Mouse (Mus musculus): ENCODE measurements around the gene Parvg. TPM values are rescaled to one million over a fixed set of nuclear protein-coding genes. Genes with fewer than 3 reads are reported as not detected.
"Not testable (repeated sequence)": the region's sequence is repeated elsewhere in the genome, so short reads cannot be mapped to it uniquely, and the experiment has no call there.

Gene Parvg
- 1.2 and 1.5 TPM in 2 replicates for polyA plus RNA-seq (2015; fragmentation: Nextera tagmentation; extraction: Ambion mirVana)

GRCm38 (mm10) chr15:84323966-84324869 lies at the start of gene Parvg:
TSS of gene Parvg (plus strand) at chr15:84324026.
- Histone ChIP-seq H3K9me3 (no peaks in the 10 kb centered on the region), H3K4me1 (no peaks in the 10 kb centered on the region), H3K9ac (no peak within 1 kb of the TSS), H3K27me3 (replicated peaks) (peaks cover 5% of the 10 kb centered on the region; the same call in 1 of the 2 replicates), H3K27ac (replicated peaks) (no peak within 1 kb of the TSS), H3K36me3 (no peaks in the 10 kb centered on the region), H3K4me2 (no peak within 1 kb of the TSS), H3K4me3 (no peak within 1 kb of the TSS)
- no peak for ATAC-seq (ENCODE audit: extremely low read depth, insufficient number of reproducible peaks, low FRiP score, low TSS enrichment)
- WGBS: 66% methylated on average over 10 of the region's 10 CpGs

- H3K27me3 ChIP-seq (replicated peaks): no peaks in the 10 kb centered on the region
- 84% methylated on average over 4 of the region's 4 CpGs for whole genome bisulfite sequencing
- no peaks in the 10 kb centered on the region; the same call in 1 of the 2 replicates for H3K4me1 ChIP-seq
Measured at GRCm38 (mm10) chr15:84276066-84276465, 47.8 kb upstream of the Parvg start.

GRCm38 (mm10) chr15:84278091-84278490 lies 45.7 kb upstream of the Parvg start:
- WGBS: 87% methylated on average over 7 of the region's 7 CpGs
- H3K4me1 ChIP-seq: no peaks in the 10 kb centered on the region
- H3K9me3 ChIP-seq: peaks cover 4% of the 10 kb centered on the region; the same call in 1 of the 2 replicates
- H3K4me2 ChIP-seq: no peak overlapping the region
- peaks cover 61% of the 10 kb centered on the region for H3K36me3 ChIP-seq
- ATAC-seq (ENCODE audit: extremely low read depth, insufficient number of reproducible peaks, low FRiP score, low TSS enrichment): no peak
- H3K27me3 ChIP-seq (replicated peaks): no peaks in the 10 kb centered on the region
- no peak overlapping the region for H3K9ac ChIP-seq
- no peak overlapping the region for H3K27ac ChIP-seq (replicated peaks)
- H3K4me3 ChIP-seq: no peak overlapping the region

More at GRCm38 (mm10) chr15:84276066-84276465, 47.8 kb upstream of the Parvg start:
- Histone ChIP-seq H3K4me3 (no peak overlapping the region), H3K4me2 (no peak overlapping the region), H3K9me3 (peaks cover 4% of the 10 kb centered on the region; the same call in 1 of the 2 replicates), H3K36me3 (peaks cover 69% of the 10 kb centered on the region), H3K9ac (no peak overlapping the region), H3K27ac (replicated peaks) (no peak overlapping the region)
- ATAC-seq (ENCODE audit: extremely low read depth, insufficient number of reproducible peaks, low FRiP score, low TSS enrichment): no peak

DNA sequence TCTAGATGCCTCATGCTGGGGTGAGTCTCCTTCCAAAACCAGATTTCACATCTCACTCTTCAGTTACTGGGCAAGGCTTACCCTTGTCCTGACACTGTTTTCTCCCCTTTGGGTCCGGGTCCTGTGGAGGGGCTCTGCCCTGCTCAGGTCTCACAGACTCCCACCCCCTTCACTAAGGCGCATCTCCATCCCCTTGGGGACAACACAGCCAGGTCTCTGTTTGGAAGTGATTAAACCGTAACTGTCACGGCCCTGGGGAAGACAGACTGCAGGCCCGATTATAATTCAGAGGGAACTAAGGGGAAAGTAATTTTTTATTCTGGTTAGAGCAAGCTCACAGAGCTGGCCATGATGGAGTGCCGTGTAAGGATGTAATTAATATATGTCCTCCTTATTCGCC lies 45.2 kb upstream of the Parvg start:
- Histone ChIP-seq H3K4me2 (no peak overlapping the region), H3K27ac (replicated peaks) (no peak overlapping the region), H3K9ac (no peak overlapping the region), H3K9me3 (peaks cover 4% of the 10 kb centered on the region; the same call in 1 of the 2 replicates), H3K27me3 (replicated peaks) (no peaks in the 10 kb centered on the region), H3K36me3 (peaks cover 61% of the 10 kb centered on the region), H3K4me3 (no peak overlapping the region), H3K4me1 (no peaks in the 10 kb centered on the region)
- no peak for ATAC-seq (ENCODE audit: extremely low read depth, insufficient number of reproducible peaks, low FRiP score, low TSS enrichment)
- 75% methylated on average over 7 of the region's 7 CpGs for WGBS

GRCm38 (mm10) chr15:84280309-84280708 lies 43.5 kb upstream of the Parvg start:
- no peaks in the 10 kb centered on the region for H3K27me3 ChIP-seq (replicated peaks)
- H3K4me2 ChIP-seq: no peak overlapping the region
- no peaks in the 10 kb centered on the region for H3K9me3 ChIP-seq
- WGBS: 75% methylated on average over 8 of the region's 8 CpGs
- H3K9ac ChIP-seq: no peak overlapping the region
- ATAC-seq (ENCODE audit: extremely low read depth, insufficient number of reproducible peaks, low FRiP score, low TSS enrichment): no peak
- no peak overlapping the region for H3K4me3 ChIP-seq
- no peaks in the 10 kb centered on the region for H3K4me1 ChIP-seq
- peaks cover 58% of the 10 kb centered on the region for H3K36me3 ChIP-seq
- no peak overlapping the region for H3K27ac ChIP-seq (replicated peaks)

DNA sequence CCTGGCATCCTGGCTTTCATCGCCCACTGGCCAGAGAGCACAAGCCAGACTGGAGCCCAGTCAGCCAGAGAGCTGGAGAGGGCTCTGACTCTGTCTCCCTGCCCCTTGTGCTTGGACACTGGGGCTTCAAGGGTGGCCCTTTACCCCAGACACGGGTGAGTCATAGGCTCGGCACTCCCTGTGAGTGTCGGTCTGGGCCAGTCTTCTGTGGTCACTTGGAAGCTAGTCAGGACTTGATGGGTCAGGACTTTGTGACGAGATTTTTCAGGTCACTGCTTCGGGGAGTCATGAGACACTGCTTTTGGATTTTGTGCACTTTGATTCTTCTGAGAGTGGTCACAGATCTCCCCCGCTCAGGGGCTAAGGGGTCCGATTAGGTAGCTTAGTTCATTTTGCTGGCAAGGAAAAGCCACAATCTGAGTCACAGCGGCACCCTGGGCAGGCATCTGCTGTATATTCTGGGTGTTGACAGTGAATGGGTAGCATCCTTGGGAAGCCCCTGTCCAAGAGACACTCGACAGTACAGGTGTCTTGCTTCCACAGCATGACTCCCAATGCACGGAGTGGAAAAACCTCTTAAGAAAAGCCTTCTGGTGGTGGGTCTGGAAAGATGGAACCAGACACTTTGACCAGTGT lies 43.0 kb upstream of the Parvg start:
- Histone ChIP-seq H3K4me2 (no peak overlapping the region), H3K27me3 (replicated peaks) (no peaks in the 10 kb centered on the region), H3K9me3 (no peaks in the 10 kb centered on the region), H3K4me3 (no peak overlapping the region), H3K4me1 (no peaks in the 10 kb centered on the region), H3K9ac (no peak overlapping the region), H3K36me3 (peaks cover 53% of the 10 kb centered on the region), H3K27ac (replicated peaks) (no peak overlapping the region)
- no peak for ATAC-seq (ENCODE audit: extremely low read depth, insufficient number of reproducible peaks, low FRiP score, low TSS enrichment)
- WGBS: 66% methylated on average over 11 of the region's 11 CpGs

DNA sequence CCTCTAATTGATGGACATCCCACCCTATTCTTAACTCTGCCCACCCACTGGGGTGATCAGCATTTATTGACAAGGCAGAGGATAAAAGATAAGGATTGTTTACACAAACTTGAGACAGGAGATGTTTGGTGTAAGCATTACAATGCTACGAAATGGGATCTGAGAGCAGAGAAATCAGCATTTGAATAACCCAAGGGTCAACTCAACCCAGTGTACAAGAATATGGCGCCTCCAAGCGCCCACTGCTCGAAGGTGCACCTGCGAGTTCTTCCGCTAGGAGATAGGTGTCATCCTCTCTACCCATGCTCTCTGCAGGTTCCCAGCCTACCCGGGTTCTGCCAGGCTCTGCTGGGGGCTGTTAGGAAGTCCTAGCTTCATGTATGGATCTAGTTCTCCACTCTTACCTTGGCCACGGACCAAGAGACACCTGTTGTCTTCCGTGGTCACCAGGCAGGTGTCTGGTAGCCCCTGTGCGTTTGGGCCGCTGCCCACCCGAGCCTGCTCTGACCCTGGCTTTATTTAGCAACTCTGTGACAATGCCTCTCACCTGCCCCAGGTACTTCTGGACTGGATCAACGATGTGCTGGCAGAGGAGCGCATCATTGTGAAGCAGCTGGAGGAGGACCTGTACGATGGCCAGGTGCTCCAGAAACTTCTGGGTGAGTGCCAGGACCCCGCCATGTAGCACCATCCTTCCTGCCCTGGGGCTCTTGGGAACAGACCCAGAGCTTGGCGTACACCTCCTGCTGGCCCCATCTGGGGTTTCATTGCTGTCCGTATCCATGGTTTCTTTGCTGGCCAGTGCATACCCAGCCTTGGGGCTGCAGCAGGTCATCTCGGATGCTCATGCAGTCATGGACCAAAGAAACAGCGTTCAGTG lies 41.4 kb upstream of the Parvg start:
- H3K4me2 ChIP-seq: no peak overlapping the region
- no peaks in the 10 kb centered on the region for H3K9me3 ChIP-seq
- H3K9ac ChIP-seq: no peak overlapping the region
- no peak overlapping the region for H3K4me3 ChIP-seq
- ATAC-seq (ENCODE audit: extremely low read depth, insufficient number of reproducible peaks, low FRiP score, low TSS enrichment): no peak
- peaks cover 44% of the 10 kb centered on the region for H3K36me3 ChIP-seq
- WGBS: 77% methylated on average over 20 of the region's 20 CpGs
- no peak overlapping the region for H3K27ac ChIP-seq (replicated peaks)
- no peaks in the 10 kb centered on the region for H3K27me3 ChIP-seq (replicated peaks)
- H3K4me1 ChIP-seq: peaks cover 9% of the 10 kb centered on the region; the same call in 1 of the 2 replicates

- Histone ChIP-seq H3K9ac (no peak overlapping the region), H3K27me3 (replicated peaks) (no peaks in the 10 kb centered on the region), H3K4me1 (peaks cover 9% of the 10 kb centered on the region; the same call in 1 of the 2 replicates), H3K4me3 (no peak overlapping the region), H3K36me3 (peaks cover 46% of the 10 kb centered on the region), H3K4me2 (no peak overlapping the region), H3K9me3 (no peaks in the 10 kb centered on the region), H3K27ac (replicated peaks) (no peak overlapping the region)
- 64% methylated on average over 5 of the region's 5 CpGs for WGBS
- ATAC-seq (ENCODE audit: extremely low read depth, insufficient number of reproducible peaks, low FRiP score, low TSS enrichment): no peak
Measured at GRCm38 (mm10) chr15:84284059-84284458, 39.8 kb upstream of the Parvg start.

DNA sequence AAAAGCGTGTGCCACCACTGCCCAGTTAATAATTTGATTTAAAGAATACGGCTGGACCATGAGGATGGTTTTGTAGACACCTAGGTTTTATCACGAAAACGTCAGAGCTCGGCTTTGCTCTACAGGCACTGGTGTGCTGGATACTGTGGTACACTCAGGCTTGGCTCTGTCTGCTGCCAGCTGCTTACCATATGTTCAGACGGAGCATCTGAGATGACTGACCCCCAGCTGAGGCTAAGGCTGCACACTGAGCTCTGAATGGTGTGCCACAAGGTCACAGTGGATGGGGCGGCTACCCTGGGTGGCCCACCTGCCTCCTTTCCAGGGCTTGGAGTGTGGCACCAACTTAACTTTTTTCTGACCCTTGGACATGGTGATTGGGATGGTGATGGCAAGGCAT lies 38.4 kb upstream of the Parvg start:
- H3K9me3 ChIP-seq: no peaks in the 10 kb centered on the region
- H3K4me1 ChIP-seq: peaks cover 9% of the 10 kb centered on the region; the same call in 1 of the 2 replicates
- H3K4me2 ChIP-seq: no peak overlapping the region
- H3K27me3 ChIP-seq (replicated peaks): no peaks in the 10 kb centered on the region
- H3K27ac ChIP-seq (replicated peaks): no peak overlapping the region
- H3K9ac ChIP-seq: no peak overlapping the region
- no peak overlapping the region for H3K4me3 ChIP-seq
- 86% methylated on average over 7 of the region's 7 CpGs for WGBS
- H3K36me3 ChIP-seq: peaks cover 41% of the 10 kb centered on the region
- no peak for ATAC-seq (ENCODE audit: extremely low read depth, insufficient number of reproducible peaks, low FRiP score, low TSS enrichment)

DNA sequence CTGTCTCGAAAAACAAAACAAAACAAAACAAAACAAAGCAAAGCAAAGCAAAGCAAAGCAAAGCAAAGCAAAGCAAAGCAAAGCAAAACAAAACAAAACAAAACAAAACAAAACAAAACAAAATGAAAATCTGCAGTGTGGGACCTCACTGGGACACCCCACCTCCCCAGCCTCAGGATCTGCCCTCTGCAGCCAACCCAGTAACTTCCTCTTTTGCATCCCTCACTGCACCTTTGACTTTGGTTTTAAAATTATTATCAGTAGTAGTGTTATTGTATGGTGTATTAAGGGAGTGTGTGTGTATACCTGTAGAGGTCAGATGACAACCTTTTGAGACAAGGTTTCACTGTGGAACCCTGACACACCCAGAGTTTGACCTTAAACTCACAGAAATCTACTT lies 34.9 kb upstream of the Parvg start:
- not testable (repeated sequence) for H3K27me3 ChIP-seq (replicated peaks); H3K4me3 ChIP-seq; H3K27ac ChIP-seq (replicated peaks); H3K9me3 ChIP-seq; H3K9ac ChIP-seq; H3K4me1 ChIP-seq; ATAC-seq (ENCODE audit: extremely low read depth, insufficient number of reproducible peaks, low FRiP score, low TSS enrichment); H3K4me2 ChIP-seq
- 88% methylated on average over 1 of the region's 1 CpGs for WGBS
- peaks cover 52% of the 10 kb centered on the region for H3K36me3 ChIP-seq

- WGBS: 79% methylated on average over 5 of the region's 5 CpGs
- no peak for ATAC-seq (ENCODE audit: extremely low read depth, insufficient number of reproducible peaks, low FRiP score, low TSS enrichment)
- Histone ChIP-seq H3K9ac (no peak overlapping the region), H3K4me1 (peaks cover 8% of the 10 kb centered on the region; the same call in 1 of the 2 replicates), H3K36me3 (peaks cover 65% of the 10 kb centered on the region), H3K27me3 (replicated peaks) (no peaks in the 10 kb centered on the region), H3K4me2 (no peak overlapping the region), H3K9me3 (no peaks in the 10 kb centered on the region), H3K27ac (replicated peaks) (no peak overlapping the region), H3K4me3 (no peak overlapping the region)
Measured at GRCm38 (mm10) chr15:84291097-84291496, 32.7 kb upstream of the Parvg start.

Data from heart, embryonic 13.5 days (tissue).